Mouse (Mus musculus) forebrain, embryonic 14.5 days (tissue): ENCODE measurements around the gene Slc25a41. TPM values are rescaled to one million over a fixed set of nuclear protein-coding genes. Genes with fewer than 3 reads are reported as not detected.

Experiments used
- ATAC-seq: fragments of 200-750 bp; cut with Nextera tagmentation; 2 replicates; pipeline ENCODE4 v1.8.0; 2017; ENCODE audit warnings: mild to moderate bottlenecking, moderate library complexity
- DNase-seq: peaks from one replicate; pipeline ENCODE4 v3.0.0-alpha.2; 2015; ENCODE audit warnings: low spot score
- H3K27ac ChIP-seq: fragments of 300-500 bp; sonication (generic); 2 replicates; pipeline ENCODE4 v1.5.1; 2014; ENCODE audit warnings: low read depth, mild to moderate bottlenecking, control low read depth, low read length, moderate library complexity
- H3K27me3 ChIP-seq: fragments of 300-500 bp; sonication (generic); replicated peaks from 2 replicates; pipeline ENCODE4 v1.6.1; 2014; ENCODE audit warnings: low read length, control low read depth, mixed read lengths; ENCODE audit not compliant: control insufficient read depth, insufficient read depth
- H3K36me3 ChIP-seq: fragments of 300-500 bp; sonication (generic); 2 replicates; pipeline ENCODE4 v1.6.1; 2014; ENCODE audit warnings: low read length, control low read depth; ENCODE audit not compliant: control insufficient read depth, insufficient read depth
- H3K4me1 ChIP-seq: fragments of 300-500 bp; sonication (generic); 2 replicates; pipeline ENCODE4 v1.6.1; 2014; ENCODE audit warnings: antibody characterized with exemption, low read length, control low read depth; ENCODE audit not compliant: control insufficient read depth, insufficient read depth
- H3K4me2 ChIP-seq: fragments of 300-500 bp; sonication (generic); 2 replicates; pipeline ENCODE4 v1.6.1; 2014; ENCODE audit warnings: mild to moderate bottlenecking, control low read depth, low read length
- H3K4me3 ChIP-seq: fragments of 300-500 bp; sonication (generic); 2 replicates; pipeline ENCODE4 v1.5.1; 2014; ENCODE audit warnings: low read depth, low read length, control low read depth
- H3K9ac ChIP-seq: fragments of 300-500 bp; sonication (generic); 2 replicates; pipeline ENCODE4 v1.6.1; 2014; ENCODE audit warnings: mild to moderate bottlenecking, low read length, control low read depth, moderate library complexity
- H3K9me3 ChIP-seq: fragments of 300-500 bp; sonication (generic); replicated peaks from 2 replicates; pipeline ENCODE4 v1.6.1; 2016; ENCODE audit warnings: low read length, control low read depth, mixed read lengths; ENCODE audit not compliant: control insufficient read depth
- WGBS: fragments of 180-500 bp; shearing (Covaris S2); extraction: QIAGEN DNeasy Blood & Tissue Kit; methylation state at CpG from one replicate; pipeline ENCODE4 v1.1.7; 2014; 5-methylcytosine and 5-hydroxymethylcytosine counted together
- polyA plus RNA-seq: library from polyadenylated mRNA; unstranded; fragments of >200 nt; fragmentation: Nextera tagmentation; extraction: Ambion mirVana; gene quantifications from 2 replicates; pipeline ENCODE4 v1.2.1, GENCODE M21; 2014

The Slc25a41 gene
- not detected in 2 replicates for polyA plus RNA-seq

DNA sequence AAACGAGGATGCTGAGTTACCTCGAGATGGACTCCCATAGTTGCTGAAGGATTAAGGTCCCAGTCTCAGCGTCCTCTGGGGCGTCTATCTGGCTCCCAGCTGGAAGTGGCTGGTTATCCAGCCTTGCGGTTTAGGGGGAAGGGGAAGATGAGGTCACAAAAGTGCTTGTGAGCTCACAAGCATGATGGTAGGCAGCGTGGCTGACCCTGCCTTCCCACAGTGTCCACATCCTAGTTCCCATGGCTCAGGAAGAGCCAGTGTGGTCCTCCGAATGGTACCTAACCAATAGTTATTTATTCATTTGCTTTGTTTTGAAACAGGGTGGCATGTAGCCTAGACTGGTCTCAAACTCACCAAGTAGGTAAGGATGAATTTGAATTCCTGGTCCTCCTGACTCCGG is at the start of gene Slc25a41:
Slc25a41 (minus strand) TSS at position 101 of the 400 bp plus-strand sequence.
- H3K9me3 ChIP-seq: no peaks in the 10 kb centered on the region
- 74% methylated on average over 8 of the region's 8 CpGs for WGBS
- peaks cover 9% of the 10 kb centered on the region for H3K36me3 ChIP-seq
- no peak within 1 kb of the TSS for H3K9ac ChIP-seq
- no peaks in the 10 kb centered on the region for H3K4me1 ChIP-seq
- DNase-seq: no peak
- no peak within 1 kb of the TSS for H3K4me2 ChIP-seq
- no peak for ATAC-seq
- no peak within 1 kb of the TSS for H3K27ac ChIP-seq
- H3K4me3 ChIP-seq: no peak within 1 kb of the TSS
- no peaks in the 10 kb centered on the region for H3K27me3 ChIP-seq

DNA sequence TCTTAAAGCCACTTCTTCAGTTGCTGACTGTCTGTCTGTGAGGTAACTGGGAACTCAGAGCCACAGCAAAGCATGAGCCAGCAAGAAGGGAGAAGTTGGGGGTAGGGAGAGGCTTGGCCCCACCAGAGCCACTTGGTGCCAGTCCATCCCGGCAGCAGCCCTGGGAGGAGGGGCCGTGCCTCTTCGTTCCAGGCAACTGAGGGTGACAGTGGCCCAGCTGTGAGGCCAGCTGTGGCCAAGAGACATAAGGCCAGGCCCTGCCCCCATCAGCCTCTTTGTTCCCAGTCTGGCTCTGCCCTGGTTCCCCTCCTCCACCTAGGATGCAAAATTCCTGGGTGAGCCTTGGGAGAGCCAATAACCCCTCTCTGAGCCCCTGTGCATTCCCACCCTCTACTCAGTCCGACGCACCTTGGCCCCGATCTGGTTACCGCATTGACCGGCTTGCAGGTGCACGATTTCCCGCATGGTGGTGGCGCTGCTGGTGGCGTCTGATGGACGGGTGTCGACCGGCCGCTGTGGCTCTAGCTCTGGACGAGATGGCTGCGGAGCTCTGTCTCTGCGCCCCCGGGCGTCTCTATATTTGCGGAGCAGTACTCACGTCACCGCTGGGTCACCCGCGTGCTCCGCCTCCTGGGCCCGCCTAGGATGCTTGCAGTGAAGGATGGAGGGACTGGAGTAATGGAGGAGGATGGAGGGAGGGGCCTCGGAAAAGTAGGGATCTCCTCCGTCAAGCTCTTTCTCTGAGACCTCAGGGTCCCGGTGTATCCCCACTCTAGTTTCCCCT is 45.8 kb upstream of the Slc25a41 start, which contains the start of gene Tubb4a:
Tubb4a (minus strand) TSS at position 734 of the 784 bp plus-strand sequence.
- Histone ChIP-seq H3K9ac (peak within 1 kb of the TSS; percentile 82), H3K4me2 (peak within 1 kb of the TSS; percentile 66), H3K4me3 (peak within 1 kb of the TSS; percentile 51), H3K36me3 (peaks cover 8% of the 10 kb centered on the region; the same call in 1 of the 2 replicates), H3K27ac (peak within 1 kb of the TSS; percentile 52), H3K9me3 (no peaks in the 10 kb centered on the region), H3K27me3 (no peaks in the 10 kb centered on the region), H3K4me1 (peaks cover 5% of the 10 kb centered on the region; the same call in 1 of the 2 replicates)
- ATAC-seq: peak; percentile 95
- WGBS: under 1% methylated on average over 31 of the region's 31 CpGs
- DNase-seq: peak; percentile 86

DNA sequence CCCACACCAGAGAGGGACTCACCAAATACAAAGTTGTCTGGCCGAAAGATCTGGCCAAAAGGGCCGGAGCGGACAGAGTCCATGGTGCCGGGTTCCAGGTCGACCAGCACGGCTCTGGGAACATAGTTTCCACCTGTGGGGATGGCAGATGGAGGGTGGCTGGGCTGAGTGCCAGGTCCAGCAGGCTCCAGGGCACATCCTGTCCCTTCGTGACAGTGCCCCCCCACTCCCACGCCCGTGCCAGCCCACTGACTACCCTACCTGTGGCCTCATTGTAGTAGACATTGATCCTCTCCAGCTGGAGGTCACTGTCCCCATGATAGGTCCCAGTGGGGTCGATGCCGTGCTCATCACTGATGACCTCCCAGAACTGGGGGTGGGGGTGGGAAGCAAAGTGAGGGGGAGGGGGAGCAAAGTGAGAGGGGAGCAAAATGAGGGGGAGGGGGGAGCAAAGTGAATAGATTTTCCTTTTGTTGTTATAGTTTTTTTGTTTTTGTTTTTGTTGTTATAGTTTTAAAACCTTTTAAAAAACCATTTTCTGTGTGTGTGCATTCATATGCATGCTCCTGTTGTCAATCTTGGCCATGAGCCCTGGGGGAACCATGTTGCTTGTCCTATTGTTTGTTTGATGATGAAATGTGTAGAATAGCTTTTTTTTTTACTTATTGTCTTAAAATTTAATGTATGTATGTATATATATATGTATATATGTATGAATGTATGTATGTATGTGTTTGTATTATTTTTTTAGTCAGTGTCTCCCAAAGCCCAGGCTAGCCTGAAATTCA is 44.7 kb upstream of the Slc25a41 start:
- no peak for DNase-seq

DNA sequence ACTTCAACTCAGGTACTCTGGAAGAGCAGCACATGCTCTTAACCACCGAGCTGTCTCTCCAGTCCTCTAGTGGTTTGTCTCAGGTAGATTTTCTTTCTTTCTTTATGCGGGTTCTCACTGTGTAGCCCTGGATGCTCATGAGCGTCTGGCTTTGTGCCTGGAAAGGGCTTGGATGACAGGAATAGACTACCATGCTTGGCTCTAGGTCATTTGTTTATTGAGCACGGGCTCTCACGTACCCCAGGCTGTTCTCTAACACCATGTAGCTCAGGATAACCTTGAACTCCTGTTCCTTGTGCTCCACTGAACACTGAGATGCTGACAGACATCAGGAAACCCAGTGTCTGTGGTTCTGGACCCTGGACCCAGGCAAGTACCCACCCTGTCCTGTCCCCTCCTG is 41.0 kb upstream of the Slc25a41 start:
- H3K27ac ChIP-seq: no peak overlapping the region
- no peak for ATAC-seq
- H3K4me2 ChIP-seq: no peak overlapping the region
- 89% methylated on average over 5 of the region's 5 CpGs for WGBS
- H3K9ac ChIP-seq: no peak overlapping the region
- no peak for DNase-seq
- peaks cover 30% of the 10 kb centered on the region for H3K36me3 ChIP-seq
- no peak overlapping the region for H3K4me3 ChIP-seq
- H3K27me3 ChIP-seq: no peaks in the 10 kb centered on the region
- H3K9me3 ChIP-seq: no peaks in the 10 kb centered on the region
- peaks cover 5% of the 10 kb centered on the region; the same call in 1 of the 2 replicates for H3K4me1 ChIP-seq

More for the DNA sequence above, 44.7 kb upstream of the Slc25a41 start:
- H3K27me3 ChIP-seq: no peaks in the 10 kb centered on the region
- H3K4me3 ChIP-seq: peak overlapping the region; percentile 51; the same call in 1 of the 2 replicates
- peaks cover 5% of the 10 kb centered on the region; the same call in 1 of the 2 replicates for H3K4me1 ChIP-seq
- H3K9ac ChIP-seq: no peak overlapping the region
- ATAC-seq: no peak
- WGBS: 85% methylated on average over 11 of the region's 11 CpGs
- H3K36me3 ChIP-seq: peaks cover 14% of the 10 kb centered on the region
- peak overlapping the region; percentile 66 for H3K4me2 ChIP-seq
- H3K9me3 ChIP-seq: no peaks in the 10 kb centered on the region
- no peak overlapping the region for H3K27ac ChIP-seq

DNA sequence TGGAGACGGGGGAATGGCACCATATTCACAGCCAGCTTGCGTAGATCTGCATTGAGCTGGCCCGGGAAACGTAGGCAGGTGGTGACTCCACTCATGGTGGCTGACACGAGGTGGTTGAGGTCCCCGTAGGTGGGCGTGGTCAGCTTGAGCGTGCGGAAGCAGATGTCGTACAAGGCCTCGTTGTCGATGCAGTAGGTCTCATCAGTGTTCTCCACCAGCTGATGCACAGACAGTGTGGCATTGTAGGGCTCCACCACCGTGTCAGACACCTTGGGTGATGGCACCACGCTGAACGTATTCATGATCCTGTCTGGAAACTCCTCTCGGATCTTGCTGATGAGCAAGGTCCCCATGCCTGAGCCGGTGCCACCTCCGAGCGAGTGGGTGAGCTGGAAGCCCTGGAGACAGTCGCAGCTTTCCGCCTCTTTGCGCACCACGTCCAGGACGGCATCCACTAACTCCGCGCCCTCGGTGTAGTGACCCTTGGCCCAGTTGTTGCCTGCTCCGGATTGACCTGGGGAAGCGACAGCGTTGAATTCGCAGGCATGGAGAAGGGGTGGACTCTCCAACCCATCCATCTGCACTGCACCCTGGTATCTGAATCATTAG is 39.9 kb upstream of the Slc25a41 start:
- no peak overlapping the region for H3K27ac ChIP-seq
- DNase-seq (no peak), ATAC-seq (no peak)
- no peaks in the 10 kb centered on the region for H3K27me3 ChIP-seq
- WGBS: 96% methylated on average over 31 of the region's 31 CpGs
- no peaks in the 10 kb centered on the region for H3K4me1 ChIP-seq
- H3K9me3 ChIP-seq: no peaks in the 10 kb centered on the region
- no peak overlapping the region for H3K4me2 ChIP-seq
- peaks cover 30% of the 10 kb centered on the region for H3K36me3 ChIP-seq
- H3K4me3 ChIP-seq: no peak overlapping the region
- no peak overlapping the region for H3K9ac ChIP-seq

DNA sequence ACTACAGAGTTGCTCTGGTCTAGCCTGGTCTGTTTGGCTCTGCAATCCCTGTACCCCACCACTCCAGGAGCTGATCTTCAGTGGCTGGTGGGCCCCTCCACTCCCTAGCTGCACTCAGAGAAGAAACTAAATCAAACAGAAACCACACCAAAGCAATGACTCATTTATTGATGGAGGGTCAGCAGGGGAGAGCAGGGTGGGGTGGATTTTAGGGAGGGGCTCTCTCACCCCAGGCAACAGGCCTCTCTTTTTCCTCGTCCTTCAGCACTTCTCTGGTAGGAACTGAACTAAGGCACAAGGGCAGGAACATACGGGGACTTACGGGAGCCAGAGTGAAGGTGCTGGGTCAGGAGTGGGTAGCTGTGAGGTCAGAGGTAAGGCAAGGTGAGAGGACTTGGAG is 38.5 kb upstream of the Slc25a41 start:
- WGBS: 85% methylated on average over 3 of the region's 3 CpGs
- Histone ChIP-seq H3K9ac (no peak overlapping the region), H3K9me3 (no peaks in the 10 kb centered on the region), H3K4me2 (no peak overlapping the region), H3K27me3 (no peaks in the 10 kb centered on the region), H3K4me1 (no peaks in the 10 kb centered on the region), H3K4me3 (no peak overlapping the region), H3K27ac (no peak overlapping the region), H3K36me3 (peaks cover 28% of the 10 kb centered on the region)
- DNase-seq: no peak
- no peak for ATAC-seq

DNA sequence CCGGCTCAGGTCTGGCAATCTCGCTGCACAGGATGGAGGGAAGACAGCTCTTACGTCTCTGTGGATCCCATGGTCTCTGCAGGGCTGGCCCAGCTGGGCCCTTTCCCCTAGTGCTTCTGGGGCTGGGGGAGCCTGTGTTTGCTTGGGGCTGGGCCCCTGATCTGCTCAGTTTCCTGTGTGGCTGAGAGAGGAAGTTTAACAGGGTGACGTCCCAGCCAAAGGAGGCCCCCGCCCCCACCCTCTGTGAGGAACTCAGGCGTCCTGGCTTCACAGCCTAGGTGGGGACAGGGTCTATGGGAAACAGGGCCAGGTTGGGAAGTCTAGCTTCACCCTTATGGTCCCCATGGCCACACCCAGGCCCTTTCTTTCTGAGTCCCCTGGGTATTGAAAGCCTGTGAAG is 36.9 kb upstream of the Slc25a41 start, which contains the start of gene Dennd1c:
Dennd1c (minus strand) TSS at position 179 of the 400 bp plus-strand sequence.
- H3K27ac ChIP-seq: no peak within 1 kb of the TSS
- 51% methylated on average over 6 of the region's 6 CpGs for WGBS

DNA sequence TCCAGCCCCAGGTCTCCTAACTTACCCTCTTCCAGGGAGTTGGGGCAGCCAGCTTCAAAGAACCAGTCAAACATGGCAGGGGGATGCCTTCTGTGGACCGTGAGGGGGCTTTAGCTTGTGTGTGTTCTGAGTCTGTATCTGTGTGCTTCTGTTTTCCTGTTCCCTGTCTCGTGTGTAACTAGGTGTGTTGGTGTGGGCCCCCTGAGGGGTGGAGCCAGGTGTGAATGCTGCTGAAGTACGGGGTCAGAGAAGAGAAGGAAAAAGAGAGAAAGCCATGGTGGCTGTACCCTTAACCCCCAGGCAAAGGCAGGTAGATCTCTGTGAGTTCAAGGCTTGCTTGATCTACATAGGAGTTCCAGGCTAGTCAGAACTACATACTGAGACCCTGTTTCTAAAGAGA is 35.5 kb upstream of the Slc25a41 start:
- 68% methylated on average over 3 of the region's 3 CpGs for WGBS
- H3K9me3 ChIP-seq: no peaks in the 10 kb centered on the region
- no peak overlapping the region for H3K4me2 ChIP-seq
- H3K27me3 ChIP-seq: no peaks in the 10 kb centered on the region
- H3K9ac ChIP-seq: no peak overlapping the region
- no peak overlapping the region for H3K4me3 ChIP-seq
- DNase-seq (no peak), ATAC-seq (no peak)
- H3K27ac ChIP-seq: no peak overlapping the region
- no peaks in the 10 kb centered on the region for H3K4me1 ChIP-seq
- peaks cover 22% of the 10 kb centered on the region for H3K36me3 ChIP-seq

More for the DNA sequence above, 36.9 kb upstream of the Slc25a41 start, which contains the start of gene Dennd1c:
- Histone ChIP-seq H3K9ac (no peak within 1 kb of the TSS), H3K9me3 (no peaks in the 10 kb centered on the region), H3K36me3 (peaks cover 25% of the 10 kb centered on the region), H3K4me2 (no peak within 1 kb of the TSS), H3K27me3 (no peaks in the 10 kb centered on the region), H3K4me3 (no peak within 1 kb of the TSS), H3K4me1 (no peaks in the 10 kb centered on the region)
- ATAC-seq: 0 out of 2 replicates have a peak, but pooled peaks have one; percentile 14
- no peak for DNase-seq
